ENCODE assay signal across 15 mouse cellular contexts in the genomic region with DNA sequence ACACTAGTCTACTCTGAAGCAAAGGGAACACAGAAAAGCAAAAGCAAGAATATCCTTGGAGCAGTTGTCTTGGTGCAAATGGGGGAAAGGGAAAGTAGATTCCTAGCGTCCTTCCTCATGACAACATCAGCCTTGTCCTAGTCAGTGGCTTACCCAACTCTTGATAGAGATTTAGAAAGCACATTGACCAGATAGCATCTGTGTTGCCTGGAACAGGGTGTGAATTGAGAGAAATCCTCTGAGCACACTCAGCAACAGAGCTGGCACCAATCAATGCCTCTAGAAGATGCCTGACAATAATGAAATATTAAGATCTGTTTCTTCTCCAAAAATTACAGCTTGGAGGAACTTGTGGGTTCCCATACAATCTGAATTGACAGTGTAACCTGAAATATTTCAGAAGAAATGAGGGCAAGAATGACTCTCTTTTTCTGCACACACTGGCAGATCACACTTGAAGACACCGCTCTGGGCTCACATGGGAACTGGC.
"Had no signal": no experiment of that assay in that cellular context is flagged by ENCODE, and none has a peak within 500 bp of the region (broad histone marks: within the 10 kb centered on the region; RNA-seq: fewer than 3 reads in every experiment).

No protein-coding gene starts in this region.

- H3K27me3 ChIP-seq: neural tube, embryonic 13.5 days; neural tube, embryonic 15.5 days; stomach, embryonic 15.5 days had no signal

- DNase-seq: retina, postnatal 1 day; right cerebral cortex, adult 18-20 months; right cerebral cortex, postnatal 14 days; right cerebral cortex, postnatal 25 days; right cerebral cortex, postnatal 4 days; spleen, adult 18-20 months; thymus, adult 18-20 months; thymus, adult 2 months; thymus, postnatal 14 days; thymus, postnatal 25 days; thymus, postnatal 4 days had no signal

- H3K27ac ChIP-seq: neural tube, embryonic 13.5 days; neural tube, embryonic 15.5 days; stomach, embryonic 15.5 days; stomach, postnatal 0 days had no signal

- H3K9ac ChIP-seq: neural tube, embryonic 13.5 days; neural tube, embryonic 15.5 days; stomach, embryonic 15.5 days had no signal

- H3K9me3 ChIP-seq: neural tube, embryonic 13.5 days; neural tube, embryonic 15.5 days; stomach, embryonic 15.5 days had no signal

- H3K36me3 ChIP-seq: neural tube, embryonic 13.5 days; neural tube, embryonic 15.5 days; stomach, embryonic 15.5 days had no signal

- H3K4me1 ChIP-seq: neural tube, embryonic 13.5 days; neural tube, embryonic 15.5 days; stomach, embryonic 15.5 days had no signal

- H3K4me3 ChIP-seq: neural tube, embryonic 13.5 days; neural tube, embryonic 15.5 days; stomach, embryonic 15.5 days had no signal

- H3K4me2 ChIP-seq: neural tube, embryonic 13.5 days; neural tube, embryonic 15.5 days; stomach, embryonic 15.5 days had no signal
